Mouse (Mus musculus): ENCODE measurements around the gene Agbl3. TPM values are rescaled to one million over a fixed set of nuclear protein-coding genes. Genes with fewer than 3 reads are reported as not detected.

The Agbl3 gene
- polyA plus RNA-seq (2015; fragmentation: Nextera tagmentation; extraction: Ambion mirVana) = 7.6 and 8.6 TPM in 2 replicates

- H3K9ac ChIP-seq = peak within 1 kb of the TSS; percentile 93
- H3K4me1 ChIP-seq = no peaks in the 10 kb centered on the region
- peak within 1 kb of the TSS; percentile 96 for H3K27ac ChIP-seq
- H3K9me3 ChIP-seq = no peaks in the 10 kb centered on the region
- peak; percentile 91 for ATAC-seq (ENCODE audit: low FRiP score, low read depth)
- peak within 1 kb of the TSS; percentile 72 for H3K4me2 ChIP-seq (replicated peaks)
- H3K36me3 ChIP-seq = peaks cover 5% of the 10 kb centered on the region; the same call in 1 of the 2 replicates
- under 1% methylated on average over 58 of the region's 81 CpGs for WGBS
- no peaks in the 10 kb centered on the region for H3K27me3 ChIP-seq
- H3K4me3 ChIP-seq = peak within 1 kb of the TSS; percentile 67
Observed at GRCm38 (mm10) chr6:34780231-34780942, at the start of gene Agbl3. TSS of gene Agbl3 (plus strand) at chr6:34780432.

GRCm38 (mm10) chr6:34731007-34731406 is 49.2 kb upstream of the Agbl3 start:
- H3K4me3 ChIP-seq = no peak overlapping the region
- H3K4me1 ChIP-seq = peaks cover 49% of the 10 kb centered on the region
- no peaks in the 10 kb centered on the region for H3K9me3 ChIP-seq
- no peaks in the 10 kb centered on the region for H3K36me3 ChIP-seq
- H3K27ac ChIP-seq = peak overlapping the region; percentile 18; the same call in 1 of the 2 replicates
- H3K9ac ChIP-seq = no peak overlapping the region
- no peak overlapping the region; the same call in 1 of the 2 replicates for H3K4me2 ChIP-seq (replicated peaks)
- no peaks in the 10 kb centered on the region for H3K27me3 ChIP-seq
- 37% methylated on average over 6 of the region's 6 CpGs for WGBS
- no peak for ATAC-seq (ENCODE audit: low FRiP score, low read depth)

- WGBS = 26% methylated on average over 9 of the region's 9 CpGs
Observed at GRCm38 (mm10) chr6:34731529-34731928, 48.7 kb upstream of the Agbl3 start.

GRCm38 (mm10) chr6:34734940-34735695 is 45.1 kb upstream of the Agbl3 start:
- Histone ChIP-seq H3K9ac (no peak overlapping the region), H3K4me2 (replicated peaks) (no peak overlapping the region), H3K4me1 (peaks cover 20% of the 10 kb centered on the region), H3K27ac (no peak overlapping the region; the same call in 1 of the 2 replicates), H3K36me3 (no peaks in the 10 kb centered on the region), H3K4me3 (no peak overlapping the region), H3K9me3 (no peaks in the 10 kb centered on the region), H3K27me3 (no peaks in the 10 kb centered on the region)
- no peak for ATAC-seq (ENCODE audit: low FRiP score, low read depth)
- 72% methylated on average over 13 of the region's 13 CpGs for WGBS

More at GRCm38 (mm10) chr6:34731529-34731928, 48.7 kb upstream of the Agbl3 start:
- peak overlapping the region; percentile 18; the same call in 1 of the 2 replicates for H3K27ac ChIP-seq
- peaks cover 44% of the 10 kb centered on the region for H3K4me1 ChIP-seq
- no peak for ATAC-seq (ENCODE audit: low FRiP score, low read depth)
- H3K9me3 ChIP-seq = no peaks in the 10 kb centered on the region
- H3K4me2 ChIP-seq (replicated peaks) = no peak overlapping the region; the same call in 1 of the 2 replicates
- H3K4me3 ChIP-seq = no peak overlapping the region
- H3K9ac ChIP-seq = no peak overlapping the region
- no peaks in the 10 kb centered on the region for H3K27me3 ChIP-seq
- H3K36me3 ChIP-seq = no peaks in the 10 kb centered on the region

GRCm38 (mm10) chr6:34736934-34737333 is 43.3 kb upstream of the Agbl3 start:
- Histone ChIP-seq H3K4me1 (peaks cover 2% of the 10 kb centered on the region; the same call in 1 of the 2 replicates), H3K4me2 (replicated peaks) (no peak overlapping the region), H3K27me3 (no peaks in the 10 kb centered on the region), H3K9me3 (no peaks in the 10 kb centered on the region), H3K36me3 (peaks cover 5% of the 10 kb centered on the region), H3K4me3 (no peak overlapping the region), H3K27ac (no peak overlapping the region), H3K9ac (no peak overlapping the region)
- WGBS = 80% methylated on average over 2 of the region's 2 CpGs
- ATAC-seq (ENCODE audit: low FRiP score, low read depth) = no peak

- no peak overlapping the region for H3K27ac ChIP-seq
- no peaks in the 10 kb centered on the region for H3K9me3 ChIP-seq
- no peak for ATAC-seq (ENCODE audit: low FRiP score, low read depth)
- peaks cover 24% of the 10 kb centered on the region for H3K4me1 ChIP-seq
- no peak overlapping the region for H3K4me3 ChIP-seq
- H3K4me2 ChIP-seq (replicated peaks) = no peak overlapping the region
- H3K9ac ChIP-seq = no peak overlapping the region
- H3K27me3 ChIP-seq = no peaks in the 10 kb centered on the region
- peaks cover 64% of the 10 kb centered on the region for H3K36me3 ChIP-seq
- 72% methylated on average over 4 of the region's 4 CpGs for whole genome bisulfite sequencing
Observed at GRCm38 (mm10) chr6:34743946-34744345, 36.3 kb upstream of the Agbl3 start.

- peaks cover 63% of the 10 kb centered on the region for H3K36me3 ChIP-seq
- H3K27ac ChIP-seq = no peak overlapping the region
- no peak overlapping the region for H3K4me3 ChIP-seq
- no peak overlapping the region for H3K4me2 ChIP-seq (replicated peaks)
- no peaks in the 10 kb centered on the region for H3K27me3 ChIP-seq
- 85% methylated on average over 6 of the region's 6 CpGs for WGBS
- ATAC-seq (ENCODE audit: low FRiP score, low read depth) = no peak
- peaks cover 39% of the 10 kb centered on the region for H3K4me1 ChIP-seq
- no peak overlapping the region for H3K9ac ChIP-seq
- no peaks in the 10 kb centered on the region for H3K9me3 ChIP-seq
Observed at GRCm38 (mm10) chr6:34747846-34748245, 32.4 kb upstream of the Agbl3 start.

GRCm38 (mm10) chr6:34748566-34748965 is 31.7 kb upstream of the Agbl3 start:
- Histone ChIP-seq H3K9me3 (no peaks in the 10 kb centered on the region), H3K27me3 (no peaks in the 10 kb centered on the region), H3K9ac (no peak overlapping the region), H3K36me3 (peaks cover 59% of the 10 kb centered on the region), H3K4me2 (replicated peaks) (no peak overlapping the region), H3K4me1 (peaks cover 31% of the 10 kb centered on the region), H3K4me3 (no peak overlapping the region), H3K27ac (peak overlapping the region; percentile 33; the same call in 1 of the 2 replicates)
- ATAC-seq (ENCODE audit: low FRiP score, low read depth) = no peak
- WGBS = 55% methylated on average over 11 of the region's 11 CpGs

- Histone ChIP-seq H3K9me3 (no peaks in the 10 kb centered on the region), H3K4me1 (peaks cover 27% of the 10 kb centered on the region), H3K9ac (no peak overlapping the region), H3K4me3 (no peak overlapping the region), H3K36me3 (peaks cover 52% of the 10 kb centered on the region), H3K27ac (no peak overlapping the region), H3K4me2 (replicated peaks) (no peak overlapping the region), H3K27me3 (no peaks in the 10 kb centered on the region)
- ATAC-seq (ENCODE audit: low FRiP score, low read depth) = no peak
- 86% methylated on average over 6 of the region's 6 CpGs for WGBS
Observed at GRCm38 (mm10) chr6:34749526-34749925, 30.7 kb upstream of the Agbl3 start.

GRCm38 (mm10) chr6:34750487-34751120 is 29.6 kb upstream of the Agbl3 start:
- H3K36me3 ChIP-seq = peaks cover 48% of the 10 kb centered on the region
- peaks cover 27% of the 10 kb centered on the region for H3K4me1 ChIP-seq
- ATAC-seq (ENCODE audit: low FRiP score, low read depth) = no peak
- H3K27ac ChIP-seq = no peak overlapping the region; the same call in 1 of the 2 replicates
- WGBS = 72% methylated on average over 7 of the region's 7 CpGs
- H3K4me2 ChIP-seq (replicated peaks) = no peak overlapping the region
- H3K9me3 ChIP-seq = no peaks in the 10 kb centered on the region
- no peaks in the 10 kb centered on the region for H3K27me3 ChIP-seq
- no peak overlapping the region for H3K9ac ChIP-seq
- H3K4me3 ChIP-seq = no peak overlapping the region

GRCm38 (mm10) chr6:34751625-34752024 is 28.6 kb upstream of the Agbl3 start:
- Histone ChIP-seq H3K4me2 (replicated peaks) (no peak overlapping the region), H3K36me3 (peaks cover 48% of the 10 kb centered on the region), H3K27ac (no peak overlapping the region), H3K4me1 (peaks cover 27% of the 10 kb centered on the region), H3K9me3 (no peaks in the 10 kb centered on the region), H3K27me3 (no peaks in the 10 kb centered on the region), H3K9ac (no peak overlapping the region), H3K4me3 (no peak overlapping the region)
- ATAC-seq (ENCODE audit: low FRiP score, low read depth) = no peak

- H3K4me1 ChIP-seq = peaks cover 12% of the 10 kb centered on the region
- no peak overlapping the region for H3K27ac ChIP-seq
- peaks cover 57% of the 10 kb centered on the region for H3K36me3 ChIP-seq
- H3K9me3 ChIP-seq = no peaks in the 10 kb centered on the region
- no peak overlapping the region for H3K4me2 ChIP-seq (replicated peaks)
- no peak overlapping the region for H3K9ac ChIP-seq
- no peak overlapping the region for H3K4me3 ChIP-seq
- WGBS = 32% methylated on average over 5 of the region's 5 CpGs
- peak; percentile 76; the same call in 1 of the 2 replicates for ATAC-seq (ENCODE audit: low FRiP score, low read depth)
- no peaks in the 10 kb centered on the region for H3K27me3 ChIP-seq
Observed at GRCm38 (mm10) chr6:34754448-34754847, 25.8 kb upstream of the Agbl3 start.

All from limb, embryonic 13.5 days (tissue).